Mouse (Mus musculus): Measurements from ENCODE around the gene Trappc10. TPM values are rescaled to one million over a fixed set of nuclear protein-coding genes. Genes with fewer than 3 reads are reported as not detected.

Gene Trappc10
- total RNA-seq, 4 experiments from 2014 or later: 74.1 to 95.5 (median 86.6) TPM

DNA sequence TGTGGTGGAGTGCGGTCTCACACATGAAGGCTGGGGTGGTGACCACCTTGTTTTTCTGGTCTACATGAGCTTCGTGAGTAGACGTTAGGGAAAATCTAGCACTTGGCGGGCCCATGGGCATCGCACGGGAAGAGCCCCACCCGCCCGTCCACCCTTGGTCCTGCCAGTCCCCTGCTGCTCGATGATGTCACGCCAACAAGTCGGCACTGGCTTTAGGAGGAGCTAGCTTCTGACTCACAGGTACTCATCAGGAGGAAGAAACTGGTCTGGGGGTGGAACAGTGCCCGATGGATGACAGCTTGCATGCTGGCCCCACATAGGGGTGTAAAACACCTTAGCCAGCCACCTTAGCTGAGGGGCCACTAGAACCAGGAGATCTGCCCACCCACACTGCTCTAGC lies 81.8 kb downstream of the Trappc10 start:
- DNase-seq (ENCODE audit: low spot score in 2 of 2): no peak

- DNase-seq (ENCODE audit: low spot score in 2 of 2): no peak
Observed at GRCm38 (mm10) chr10:78161096-78161495, 83.3 kb downstream of the Trappc10 start.

GRCm38 (mm10) chr10:78160369-78161095 lies 83.9 kb downstream of the Trappc10 start:
- DNase-seq (ENCODE audit: low spot score in 2 of 2): no peak

DNA sequence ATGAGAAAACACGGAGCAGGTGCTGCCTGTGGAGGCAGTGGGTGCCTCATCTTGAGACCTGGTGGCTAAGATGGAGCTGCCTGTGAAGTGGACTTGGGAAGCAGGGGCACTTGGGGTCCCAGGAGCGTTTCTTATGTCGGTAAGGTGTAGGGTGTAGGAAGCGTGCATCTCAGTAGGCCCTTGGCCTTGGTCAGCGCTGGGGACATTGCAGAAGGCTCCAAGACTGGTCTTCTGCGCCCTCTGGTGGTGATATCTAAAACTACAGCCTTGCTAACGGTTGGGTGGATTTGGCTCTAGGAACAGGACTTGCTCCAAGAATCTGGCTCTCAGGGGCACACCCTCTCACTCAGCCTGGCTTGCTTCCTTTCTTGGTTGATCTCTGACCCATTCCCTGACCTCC lies 84.5 kb downstream of the Trappc10 start:
- DNase-seq (ENCODE audit: low spot score in 2 of 2): peak in 1 of 2 experiments; percentile 88

GRCm38 (mm10) chr10:78159252-78159878 lies 85.1 kb downstream of the Trappc10 start:
- no peak for DNase-seq (ENCODE audit: low spot score in 2 of 2)

DNA sequence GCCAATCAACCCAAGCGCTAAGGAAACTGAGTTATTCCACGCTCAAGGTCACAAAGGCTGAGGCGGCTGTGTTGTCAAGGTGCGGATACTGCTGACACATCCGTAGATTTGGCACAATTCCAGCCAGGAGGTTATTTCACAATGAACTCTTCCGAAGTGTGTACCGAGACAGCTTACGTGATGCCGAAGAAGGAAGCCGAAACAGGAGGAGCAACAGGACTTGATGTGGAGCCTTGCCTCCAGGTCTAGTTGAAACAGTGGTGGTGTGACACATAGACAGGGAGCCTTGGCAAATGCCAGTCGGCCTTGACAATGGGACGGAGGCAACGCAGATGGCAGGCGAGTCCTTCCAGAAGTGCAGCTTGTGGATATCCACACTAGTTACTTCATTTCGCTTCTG lies 86.4 kb downstream of the Trappc10 start:
- no peak for DNase-seq (ENCODE audit: low spot score in 2 of 2)

DNA sequence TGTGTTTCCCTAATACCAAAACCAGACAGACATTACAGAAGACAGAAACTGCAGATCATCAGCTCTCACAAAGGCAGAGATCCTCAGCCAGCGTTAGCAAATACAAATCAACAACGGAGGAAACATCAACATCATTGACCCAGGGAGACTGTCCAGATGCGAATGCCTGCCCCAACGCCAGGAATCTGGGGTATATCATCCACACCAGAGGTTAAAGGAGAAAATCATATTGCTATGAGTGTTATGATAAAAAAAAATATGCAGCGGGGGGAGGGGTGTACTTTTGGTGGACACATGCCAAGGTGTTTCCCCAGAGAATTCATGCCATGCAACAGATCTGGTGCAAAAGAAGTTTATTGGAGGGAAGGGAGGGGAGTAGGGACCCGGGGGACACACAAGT lies 87.5 kb downstream of the Trappc10 start:
- DNase-seq (ENCODE audit: low spot score in 2 of 2): no peak

DNA sequence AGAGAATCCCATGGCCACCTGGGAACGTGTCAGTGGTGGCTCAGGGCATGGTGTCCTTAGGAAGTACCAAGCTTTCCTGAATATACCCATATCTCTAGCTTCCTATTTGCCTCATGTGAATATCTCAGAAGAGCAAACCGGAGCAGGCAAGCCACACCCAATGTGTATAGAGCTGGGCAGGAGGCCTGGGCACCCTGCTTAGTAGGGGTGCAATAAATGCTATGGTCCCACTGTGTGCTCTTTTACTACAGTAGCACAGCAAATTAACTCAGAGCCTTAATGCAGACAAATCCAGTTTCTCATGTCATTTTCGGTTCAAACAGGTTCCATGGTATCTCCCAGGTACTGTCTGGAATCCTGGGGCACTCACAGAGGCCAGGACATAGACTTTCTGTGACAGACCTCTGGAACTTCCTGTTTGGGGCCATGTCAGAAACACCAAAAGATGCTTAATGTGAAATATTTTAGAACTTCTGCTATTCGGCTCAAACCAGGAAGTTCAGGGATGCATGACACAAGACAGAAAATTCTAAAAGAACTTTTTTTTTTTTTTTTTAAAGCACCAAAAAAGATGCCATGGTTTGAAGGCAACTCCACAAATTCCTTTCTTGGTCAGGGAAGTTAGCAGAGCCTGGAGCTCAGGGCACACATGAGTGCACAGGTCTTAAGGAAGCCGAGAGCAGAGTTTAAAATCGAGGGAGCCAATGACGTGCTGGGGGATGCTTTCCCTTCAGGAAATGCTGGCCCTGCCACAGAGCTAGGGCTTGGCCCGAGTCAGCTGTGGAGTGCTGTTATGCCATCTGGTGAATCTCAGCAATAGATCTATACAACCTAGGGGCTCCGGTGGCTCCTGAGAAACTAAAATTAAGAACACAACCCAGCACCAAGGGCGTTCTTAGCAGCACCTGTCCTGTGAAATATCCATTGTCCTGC lies 95.3 kb downstream of the Trappc10 start:
- no peak for DNase-seq (ENCODE audit: low spot score in 2 of 2)

- DNase-seq (ENCODE audit: low spot score in 2 of 2): no peak
Observed at GRCm38 (mm10) chr10:78147908-78148441, 96.5 kb downstream of the Trappc10 start.

GRCm38 (mm10) chr10:78143727-78144505 lies 100.5 kb downstream of the Trappc10 start:
- no peak for DNase-seq (ENCODE audit: low spot score in 2 of 2)

GRCm38 (mm10) chr10:78140843-78141242 lies 103.6 kb downstream of the Trappc10 start:
- DNase-seq (ENCODE audit: low spot score in 2 of 2): no peak

DNA sequence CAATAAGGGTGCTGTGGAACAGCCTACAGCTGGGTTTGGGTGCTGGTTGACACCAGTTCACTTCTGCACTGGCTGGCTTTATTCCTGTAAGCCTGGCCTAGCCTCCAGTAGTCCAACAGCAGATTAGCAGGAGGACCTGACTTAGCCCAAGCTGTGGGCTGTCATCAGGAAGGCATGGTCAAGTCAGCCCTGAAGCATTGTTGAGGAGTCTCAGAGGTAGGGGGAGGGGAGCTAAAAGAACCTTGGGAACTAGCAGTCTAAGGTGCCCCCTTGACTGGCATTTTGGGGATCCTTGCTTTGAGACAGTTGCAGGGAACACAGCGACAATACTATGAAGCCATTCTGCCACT lies 104.2 kb downstream of the Trappc10 start:
- no peak for DNase-seq (ENCODE audit: low spot score in 2 of 2)

GRCm38 (mm10) chr10:78139572-78140250 lies 104.7 kb downstream of the Trappc10 start:
- DNase-seq (ENCODE audit: low spot score in 2 of 2): no peak

GRCm38 (mm10) chr10:78138812-78139523 lies 105.5 kb downstream of the Trappc10 start:
- DNase-seq (ENCODE audit: low spot score in 2 of 2): no peak

DNA sequence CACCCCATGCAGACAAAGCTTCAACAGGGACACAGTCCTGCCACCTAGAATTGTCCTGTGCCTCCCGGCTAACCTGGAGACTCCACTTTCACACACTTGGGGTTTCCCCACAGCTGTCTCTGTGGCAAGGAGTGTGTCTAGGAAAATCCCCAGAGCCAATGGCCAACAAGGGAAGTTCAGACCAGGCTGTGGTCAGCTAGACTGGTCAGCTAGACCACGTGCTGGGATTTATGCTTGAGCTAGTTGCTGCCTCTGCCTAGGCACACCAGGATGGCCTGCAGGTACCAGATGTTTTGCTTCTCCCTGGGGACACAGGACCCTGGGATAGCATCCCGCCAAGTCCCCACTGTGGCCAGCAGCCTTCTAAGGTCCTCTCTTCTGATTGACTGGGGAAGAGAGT lies 107.2 kb downstream of the Trappc10 start:
- no peak for DNase-seq (ENCODE audit: low spot score in 2 of 2)

Other genes starting within 250 kb of the Trappc10 start
- 100 to 1,000 TPM; 224 to 240 (median 229) TPM for gene Pfkl, start 234.6 kb downstream of the Trappc10 start, total RNA-seq (2022)
- under 1 TPM in 3 of 4 experiments, not detected in 1; 0.29 to 0.72 (median 0.30) TPM for gene Dnmt3l, start 202.7 kb downstream of the Trappc10 start, total RNA-seq (2022)
- under 1 TPM; 0.56 to 0.93 (median 0.63) TPM for gene Aire, start 201.0 kb downstream of the Trappc10 start, total RNA-seq (2022)
- gene Icosl, start 175.3 kb downstream of the Trappc10 start, total RNA-seq (2022): 10 to 100 TPM; 12.1 to 13.2 (median 13.0) TPM
- 100 to 1,000 TPM; 120 to 134 (median 127) TPM for gene D10Jhu81e, start 74.9 kb downstream of the Trappc10 start, total RNA-seq (2022)
- gene Pwp2, start 59.5 kb downstream of the Trappc10 start, total RNA-seq (2022): 10 to 100 TPM; 19.6 to 22.1 (median 20.3) TPM
- 100 to 1,000 TPM; 201 to 224 (median 209) TPM for gene Agpat3, start 107.8 kb upstream of the Trappc10 start, total RNA-seq (2022)
- 100 to 1,000 TPM; 323 to 359 (median 334) TPM for gene Rrp1, start 168.4 kb upstream of the Trappc10 start, total RNA-seq (2022)
- gene Cstb, start 181.0 kb upstream of the Trappc10 start, total RNA-seq (2022): 10 to 100 TPM; 28.4 to 47.8 (median 36.8) TPM
- 100 to 1,000 TPM in 2 of 4 experiments, 10 to 100 TPM in 2; 94.9 to 110 (median 101) TPM for gene Pdxk, start 220.3 kb upstream of the Trappc10 start, total RNA-seq (2022)

Measured in layer of hippocampus, adult 8-10 months (tissue).